Mouse (Mus musculus) cerebellum, adult (tissue): ENCODE data around the gene Eif4a2.
A peak's percentile ranks its signal among the peaks of the same experiment; 100 is the strongest.
"Not testable (repeated sequence)": the region's sequence is repeated elsewhere in the genome, so short reads cannot be mapped to it uniquely, and the experiment has no call there.

Experiments
- ATAC-seq: cut with Nextera tagmentation; 2 replicates; pipeline ENCODE4 v1.9.2; 2017; ENCODE audit warnings: mild to moderate bottlenecking, moderate library complexity, mixed read lengths; ENCODE audit not compliant: insufficient number of reproducible peaks, low FRiP score, low TSS enrichment

Eif4a2 gene

DNA sequence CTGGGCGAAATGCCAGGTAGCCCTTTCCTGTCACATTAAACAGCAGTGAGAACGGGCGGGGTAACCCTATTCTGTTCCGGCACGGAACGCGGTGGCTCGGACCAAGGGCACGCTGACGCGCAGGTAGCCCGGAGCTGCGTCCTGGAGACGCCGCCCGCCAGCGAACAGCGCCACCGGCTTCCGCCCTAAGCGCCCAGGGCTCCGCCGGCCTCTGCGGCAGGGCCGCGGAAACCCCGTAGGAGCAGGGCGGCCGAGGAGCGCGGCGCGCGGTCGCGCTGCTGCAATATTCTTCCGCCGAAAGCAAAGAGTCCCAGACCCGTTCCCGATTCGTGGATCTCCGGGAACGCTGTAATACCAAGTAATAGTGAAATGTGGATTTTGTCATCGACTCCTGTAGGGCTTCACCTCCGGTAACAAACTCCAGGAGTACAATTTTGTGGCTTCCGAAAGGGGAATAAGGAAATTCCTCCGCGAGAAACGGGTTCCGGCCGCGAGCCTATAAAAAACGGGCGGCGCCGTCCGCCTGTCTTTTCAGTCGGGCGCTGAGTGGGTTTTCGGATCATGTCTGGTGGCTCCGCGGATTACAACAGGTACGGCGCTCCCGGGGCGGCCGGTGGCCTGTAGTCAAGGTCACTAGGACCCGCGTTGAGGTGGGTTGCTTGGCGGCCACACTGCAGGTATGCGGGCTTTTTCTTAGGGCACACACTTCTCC lies at the start of gene Eif4a2:
TSS of gene Eif4a2 (plus strand) at position 214 of the 712 bp plus-strand sequence.
- ATAC-seq, result peak; percentile 96

DNA sequence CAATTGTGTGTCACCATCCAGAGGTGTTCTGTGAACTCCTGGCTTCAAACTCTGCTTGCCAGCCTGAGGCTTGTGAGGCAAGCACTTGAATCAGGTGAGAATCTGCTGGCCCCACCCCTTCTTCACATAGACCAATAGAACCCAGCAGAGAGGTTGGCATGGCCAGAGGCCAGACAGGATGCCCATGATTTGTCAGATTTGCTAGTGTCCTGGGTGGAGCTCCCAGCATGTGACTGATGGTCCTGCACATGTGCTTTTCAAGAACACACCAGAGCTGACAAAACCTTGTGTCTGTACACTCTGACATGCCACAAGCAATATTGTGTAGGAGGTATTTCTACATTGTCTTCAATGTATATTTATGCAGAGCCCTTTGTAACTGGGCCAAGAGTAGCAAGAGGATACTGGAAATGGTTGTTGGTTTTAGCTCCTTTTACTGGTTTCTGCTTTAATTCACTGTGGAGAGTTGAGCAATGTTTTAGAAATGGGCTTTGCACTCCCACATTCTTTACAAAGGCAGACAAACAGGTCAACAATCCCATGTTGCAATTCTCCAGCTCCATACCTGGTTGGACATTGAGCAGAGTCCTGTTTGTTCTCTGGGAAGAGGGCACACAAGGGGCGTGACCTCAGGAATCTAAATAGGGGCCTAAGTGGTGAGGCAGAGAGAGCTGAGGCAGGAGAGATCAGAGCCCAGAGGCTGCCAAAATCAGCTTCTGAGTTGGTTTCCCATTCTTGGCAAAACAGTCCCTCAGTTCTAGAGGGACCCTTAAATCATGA lies 49.4 kb upstream of the Eif4a2 start, which contains the start of gene Kng1:
TSS of gene Kng1 (plus strand) at position 198 of the 780 bp plus-strand sequence.
- ATAC-seq, result not testable (repeated sequence)

DNA sequence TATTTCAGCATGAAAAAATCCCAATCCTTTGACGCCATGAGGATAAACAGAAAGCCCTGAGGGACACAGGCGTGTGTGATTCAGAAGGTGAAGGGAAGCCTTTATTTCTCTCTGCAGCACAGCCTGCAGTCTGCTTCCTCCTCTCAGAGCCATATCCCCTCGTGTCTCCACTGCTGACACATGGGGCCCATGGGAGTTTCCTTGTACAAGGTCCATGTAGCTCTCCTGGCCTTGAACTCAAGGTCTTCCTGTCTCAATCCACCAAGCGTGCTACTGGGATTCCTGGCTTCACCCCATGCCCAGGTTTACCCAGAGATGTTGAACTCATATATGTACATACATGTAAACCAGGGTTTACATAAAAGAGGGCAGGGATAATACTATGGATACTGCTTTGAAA lies 47.6 kb upstream of the Eif4a2 start:
- not testable (repeated sequence) for ATAC-seq

DNA sequence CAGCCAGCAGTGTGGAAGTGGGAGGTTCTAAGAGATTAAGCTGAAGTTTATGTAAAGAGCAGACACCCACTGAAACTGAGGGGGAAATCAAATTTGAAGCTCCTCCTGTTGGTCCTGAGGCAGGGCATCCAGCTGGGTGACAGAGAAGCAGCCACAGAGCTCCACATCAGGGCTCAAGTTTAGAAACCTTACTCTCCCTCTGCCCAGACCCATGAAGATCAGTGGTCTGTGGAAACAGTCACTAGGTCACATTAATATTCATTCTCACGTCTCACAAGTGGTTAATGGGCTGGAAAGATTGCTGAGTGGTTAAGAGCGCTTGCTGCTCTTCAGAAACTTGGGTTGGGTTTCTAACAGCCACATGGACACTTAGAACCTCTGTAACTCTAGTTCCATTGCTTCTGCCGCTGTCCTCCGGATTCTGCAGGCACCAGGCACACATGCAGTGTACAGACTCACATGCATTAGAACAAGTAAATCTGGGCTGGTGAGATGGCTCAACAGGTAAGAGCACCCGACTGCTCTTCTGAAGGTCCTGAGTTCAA lies 46.4 kb upstream of the Eif4a2 start:
- not testable (repeated sequence) for ATAC-seq

DNA sequence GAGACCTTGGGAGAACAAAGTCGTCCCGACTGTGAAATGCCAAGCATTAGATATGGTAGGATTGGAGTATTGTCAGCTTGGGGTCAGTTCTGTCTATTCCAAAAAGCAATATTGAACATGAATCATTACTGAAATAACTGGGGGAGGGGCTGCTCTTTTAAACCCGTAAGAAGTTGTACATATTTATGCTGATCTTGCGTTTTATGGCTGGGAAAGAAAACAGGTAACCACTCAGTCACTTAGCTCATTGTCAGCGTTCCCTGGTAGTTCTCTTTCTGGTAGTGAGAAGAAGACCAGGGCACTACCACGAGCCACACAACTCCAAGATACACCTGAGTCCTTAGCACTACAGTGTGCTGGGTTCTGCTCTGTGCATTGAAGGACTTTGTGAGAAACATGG lies 29.7 kb upstream of the Eif4a2 start:
- ATAC-seq, result not testable (repeated sequence)

DNA sequence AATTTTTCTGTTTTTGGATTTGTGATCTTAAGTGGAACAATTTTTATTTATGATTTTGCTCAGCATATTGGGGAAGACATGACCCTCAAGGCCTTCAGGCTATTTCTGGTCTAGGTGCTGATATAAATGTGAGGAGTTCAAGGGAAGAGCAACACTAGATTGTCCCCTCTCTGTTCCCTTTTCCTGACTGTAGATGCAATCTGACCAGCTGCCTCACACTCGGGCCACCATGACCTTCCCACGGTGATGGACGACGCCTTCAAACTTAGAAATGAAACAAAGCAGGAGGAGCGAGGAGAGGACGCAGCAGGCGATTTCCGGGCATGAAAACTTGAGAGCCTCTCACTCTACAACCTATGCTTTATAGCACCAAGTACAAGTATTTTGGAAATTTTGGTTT lies 20.1 kb upstream of the Eif4a2 start:
- not testable (repeated sequence) for ATAC-seq

DNA sequence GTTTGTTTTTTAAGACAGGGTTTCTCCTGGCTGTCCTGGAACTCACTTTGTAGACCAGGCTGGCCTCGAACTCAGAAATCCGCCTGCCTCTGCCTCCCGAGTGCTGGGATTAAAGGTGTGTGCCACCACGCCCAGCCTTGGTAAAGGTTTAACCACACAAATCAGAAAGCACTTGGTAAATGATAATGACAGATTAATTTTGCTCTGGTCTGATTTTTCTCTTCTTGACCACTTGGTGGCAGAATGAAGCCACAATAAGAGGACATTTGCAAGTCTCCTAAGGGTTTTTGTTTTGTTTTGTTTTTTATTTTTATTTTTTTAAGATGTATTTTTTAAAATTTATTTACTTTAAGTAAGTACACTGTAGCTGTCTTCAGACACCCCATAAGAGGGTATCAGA lies 19.5 kb upstream of the Eif4a2 start:
- not testable (repeated sequence) for ATAC-seq

DNA sequence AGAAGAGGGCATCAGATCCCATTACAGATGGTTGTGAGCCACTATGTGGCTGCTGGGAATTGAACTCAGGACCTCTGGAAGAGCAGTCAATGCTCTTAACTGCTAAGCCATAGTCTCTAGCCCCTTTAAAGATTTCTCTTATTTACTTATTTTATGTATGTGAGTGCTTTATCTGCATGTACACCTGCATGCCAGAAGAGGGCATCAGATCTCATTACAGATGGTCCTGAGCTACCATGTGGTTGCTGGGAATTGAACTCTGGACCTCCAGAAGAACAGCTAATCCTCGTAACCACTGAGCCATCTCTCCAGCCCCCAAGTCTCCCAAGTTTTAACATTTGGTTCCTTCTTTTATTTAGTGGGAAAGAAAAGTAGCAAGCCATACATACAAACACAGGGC lies 18.8 kb upstream of the Eif4a2 start:
- ATAC-seq, result not testable (repeated sequence)

DNA sequence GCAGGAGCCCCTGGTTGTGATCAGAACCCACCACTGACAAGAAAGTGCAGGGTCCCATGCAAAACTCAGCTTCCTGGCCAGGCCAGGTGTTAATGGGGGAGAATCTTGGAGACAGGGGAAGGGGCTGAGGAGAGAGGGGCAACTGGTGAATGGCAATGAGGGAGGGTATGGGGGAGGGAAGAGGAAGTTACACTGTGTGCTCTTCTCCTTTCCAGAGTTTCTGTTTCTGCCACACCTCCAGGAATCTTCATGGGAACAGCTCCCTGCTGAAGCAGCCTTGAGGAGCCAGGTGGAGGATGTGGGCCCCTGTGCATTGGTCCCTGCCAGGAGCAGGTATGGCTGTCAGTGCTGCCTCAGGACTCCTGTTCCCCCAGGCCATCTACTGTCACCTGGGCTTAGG lies 15.9 kb upstream of the Eif4a2 start:
- not testable (repeated sequence) for ATAC-seq

DNA sequence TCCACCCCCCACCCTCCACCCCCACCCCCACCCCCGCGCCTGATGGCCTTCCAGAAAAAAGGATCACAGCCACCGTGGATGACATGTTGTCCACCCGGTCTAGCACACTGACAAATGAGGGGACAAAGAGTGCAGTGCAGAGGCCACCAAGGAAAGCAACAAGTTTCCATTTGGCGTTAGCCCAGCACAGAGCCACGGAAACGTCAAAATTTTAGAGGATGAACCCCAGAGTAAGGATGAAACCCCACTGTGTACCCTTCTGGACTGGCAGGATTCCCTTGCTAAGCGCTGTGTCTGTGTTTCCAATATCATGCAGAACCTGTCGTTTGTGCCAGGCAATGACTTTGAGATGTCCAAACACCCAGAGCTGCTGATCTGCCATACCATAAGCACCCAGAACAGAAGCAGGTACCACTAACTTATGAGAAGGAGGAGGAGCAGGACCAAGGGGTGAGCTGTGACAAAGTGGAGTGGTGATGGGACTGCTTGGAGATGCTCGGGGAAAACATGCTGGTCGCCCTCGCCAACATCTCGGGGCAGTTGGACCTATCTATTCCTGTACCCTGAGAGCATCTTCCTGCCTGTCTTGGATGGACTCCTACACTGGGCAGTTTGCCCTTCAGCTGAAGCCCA lies 13.8 kb upstream of the Eif4a2 start:
- no peak for ATAC-seq

DNA sequence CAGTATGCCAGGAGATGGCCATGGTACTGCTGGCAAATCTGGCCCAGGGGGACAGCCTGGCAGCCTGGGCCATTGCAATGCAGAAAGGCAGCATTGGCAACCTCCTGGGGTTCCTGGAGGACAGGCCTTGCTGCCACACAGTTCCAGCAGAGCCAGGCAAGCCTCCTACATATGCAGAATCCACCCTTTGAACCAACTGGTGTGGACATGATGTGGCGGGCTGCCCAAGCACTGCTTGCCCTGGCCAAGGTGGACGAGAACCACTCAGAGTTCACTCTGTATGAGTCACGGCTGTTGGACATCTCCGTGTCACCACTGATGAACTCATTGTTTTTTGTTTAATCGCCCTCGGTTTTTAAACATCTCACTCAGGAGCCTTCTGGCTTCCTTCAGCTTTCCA lies 13.1 kb upstream of the Eif4a2 start:
- ATAC-seq, result no peak

DNA sequence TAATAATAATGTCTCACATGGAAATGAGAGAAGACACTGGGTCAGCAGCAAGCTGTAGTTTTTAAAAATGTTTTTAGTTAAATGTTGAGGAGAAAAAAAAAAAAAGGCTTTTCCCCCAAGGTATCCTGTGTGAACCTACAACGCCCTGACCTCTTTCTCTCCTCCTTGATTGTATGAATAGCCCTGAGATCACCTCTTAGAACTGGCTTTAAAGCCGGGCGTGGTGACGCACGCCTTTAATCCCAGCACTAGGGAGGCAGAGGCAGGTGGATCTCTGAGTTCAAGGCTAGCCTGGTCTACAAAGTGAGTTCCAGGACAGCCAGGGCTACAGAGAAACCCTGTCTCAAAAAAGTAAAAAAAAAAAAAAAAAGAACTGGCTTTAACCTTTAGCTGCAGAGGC lies 11.7 kb upstream of the Eif4a2 start:
- not testable (repeated sequence) for ATAC-seq

DNA sequence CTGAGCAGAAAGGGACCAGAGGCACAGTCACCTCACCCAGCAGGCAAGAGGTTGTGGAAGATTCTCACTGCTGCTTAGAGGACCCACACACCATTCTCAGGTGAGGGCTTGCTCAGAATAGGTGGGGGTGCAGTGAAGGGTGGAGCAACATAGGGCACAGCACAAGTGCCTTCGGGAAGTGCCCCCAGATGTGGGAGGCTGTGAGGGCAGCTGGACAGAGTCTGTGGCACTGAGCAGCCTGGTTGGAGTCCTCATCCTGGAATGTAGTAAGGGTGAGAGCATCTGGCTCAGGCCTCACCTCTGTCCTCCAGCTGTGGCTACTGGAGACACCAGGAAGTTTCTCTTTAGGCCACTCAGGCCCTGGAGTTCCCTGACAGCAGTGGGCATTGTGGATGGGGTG lies 10.4 kb upstream of the Eif4a2 start:
- not testable (repeated sequence) for ATAC-seq

DNA sequence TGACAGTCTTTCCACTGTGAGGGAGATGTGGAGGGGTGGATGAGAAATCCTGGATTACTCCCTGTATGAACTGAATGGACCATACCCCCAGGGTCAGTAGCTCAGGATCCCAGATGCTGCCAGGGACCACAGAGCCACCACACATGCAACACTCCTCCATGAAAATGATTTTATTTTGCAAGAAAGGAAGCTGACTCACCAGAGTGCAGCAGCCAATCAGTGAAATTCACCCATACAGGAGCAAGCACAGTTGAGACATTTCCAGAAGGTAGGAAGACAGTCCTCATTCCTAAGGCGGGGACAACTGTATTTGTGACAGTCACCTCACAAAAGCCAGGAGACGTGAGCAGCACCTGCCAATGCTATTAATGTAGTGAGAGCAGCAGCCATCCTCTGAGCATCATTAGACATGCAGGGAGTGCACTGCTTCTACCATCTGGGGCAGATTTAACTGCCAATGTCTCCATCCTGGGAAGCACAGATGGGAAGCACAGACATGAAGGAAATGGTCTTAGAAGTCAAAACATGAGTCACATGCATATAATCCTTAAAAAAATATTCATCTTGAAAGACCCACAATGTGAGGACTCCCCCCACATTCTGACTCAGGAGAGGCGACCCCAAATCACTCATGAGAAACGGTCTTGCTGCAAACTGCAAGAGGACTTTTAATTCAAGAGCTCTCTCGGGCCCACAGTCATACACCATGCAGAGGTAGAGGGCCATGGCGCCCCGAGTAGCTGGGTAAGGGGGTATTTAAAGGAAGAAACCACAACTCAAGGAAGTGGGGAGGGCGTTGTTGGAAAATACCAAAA lies 9.7 kb upstream of the Eif4a2 start:
- not testable (repeated sequence) for ATAC-seq

DNA sequence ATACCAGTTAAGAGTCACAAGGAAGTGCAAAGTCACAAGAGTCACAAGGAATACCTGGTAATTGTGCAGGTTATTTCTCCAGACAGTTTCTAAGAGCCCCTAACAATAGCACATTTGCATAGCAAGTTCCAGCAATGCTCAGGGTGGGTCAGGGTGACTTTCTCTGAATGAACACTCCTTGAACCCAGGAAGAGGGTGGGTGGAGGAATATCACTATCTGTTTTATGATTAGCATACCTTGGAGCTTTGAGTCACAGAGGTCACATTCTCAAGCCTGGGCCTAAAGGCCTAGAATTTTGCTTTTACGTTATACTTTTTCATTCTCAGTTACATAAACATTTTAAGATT lies 9.2 kb upstream of the Eif4a2 start:
- ATAC-seq, result not testable (repeated sequence)

DNA sequence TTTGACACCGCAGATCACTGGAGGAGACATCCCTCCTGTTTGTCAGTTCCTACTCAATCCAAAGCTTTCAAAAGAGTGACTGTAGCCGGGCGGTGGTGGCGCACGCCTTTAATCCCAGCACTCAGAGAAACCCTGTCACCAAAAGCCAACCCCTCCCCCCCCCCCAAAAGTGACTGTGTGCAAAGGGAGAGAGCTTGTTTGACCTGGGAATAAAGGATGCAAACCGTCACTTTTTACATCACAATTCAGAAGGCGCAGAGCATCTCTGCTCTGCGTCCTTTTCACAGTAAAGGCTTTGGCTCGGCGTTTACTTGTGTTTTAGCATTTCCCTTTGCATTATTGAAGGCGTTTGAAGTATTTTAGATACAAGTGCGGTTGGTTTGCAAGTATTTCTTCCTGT lies 7.6 kb upstream of the Eif4a2 start:
- ATAC-seq, result no peak

DNA sequence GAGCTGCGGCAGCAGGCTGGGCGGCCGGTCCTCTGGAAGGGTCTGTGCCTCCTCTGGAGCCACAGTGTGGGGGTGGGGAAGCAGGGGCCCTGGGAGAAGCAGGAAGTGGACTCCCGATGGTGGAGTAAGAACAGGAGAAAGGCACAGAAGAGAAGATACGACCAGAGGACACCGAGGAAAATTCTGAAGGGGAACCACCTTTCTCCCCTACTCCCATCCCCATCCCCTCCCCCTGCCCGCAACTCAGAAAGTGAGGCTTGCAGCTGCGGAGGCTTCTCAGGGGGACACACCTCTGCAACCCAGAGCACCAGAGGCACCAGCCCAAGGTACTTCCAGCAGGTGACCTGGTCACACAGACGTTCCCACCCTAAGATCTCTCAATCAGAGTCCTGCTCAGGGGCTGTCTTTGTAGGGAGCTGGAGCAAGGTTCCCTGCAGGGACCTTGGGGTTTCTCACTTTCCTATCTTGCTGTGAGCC lies 7.1 kb upstream of the Eif4a2 start:
- ATAC-seq, result no peak

DNA sequence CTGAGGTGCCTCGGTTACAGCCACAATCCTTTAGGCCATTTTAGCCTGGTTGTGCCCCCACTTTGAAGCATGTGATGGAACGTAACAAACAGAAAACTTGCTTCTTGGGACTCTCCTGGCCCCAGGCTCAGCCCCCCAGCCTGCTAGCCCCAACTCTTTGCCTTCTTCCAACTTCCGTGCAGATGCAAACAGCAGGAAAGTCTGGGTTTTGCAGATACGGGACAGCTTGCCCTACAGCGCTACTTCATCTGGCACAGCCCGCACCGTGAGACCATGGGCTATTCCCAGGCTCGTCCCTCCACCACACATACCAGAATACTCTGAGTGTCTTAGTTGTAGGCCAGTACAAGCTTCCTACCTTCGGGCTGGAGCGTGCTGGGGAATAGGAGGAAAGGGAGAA lies 6.6 kb upstream of the Eif4a2 start:
- no peak for ATAC-seq

DNA sequence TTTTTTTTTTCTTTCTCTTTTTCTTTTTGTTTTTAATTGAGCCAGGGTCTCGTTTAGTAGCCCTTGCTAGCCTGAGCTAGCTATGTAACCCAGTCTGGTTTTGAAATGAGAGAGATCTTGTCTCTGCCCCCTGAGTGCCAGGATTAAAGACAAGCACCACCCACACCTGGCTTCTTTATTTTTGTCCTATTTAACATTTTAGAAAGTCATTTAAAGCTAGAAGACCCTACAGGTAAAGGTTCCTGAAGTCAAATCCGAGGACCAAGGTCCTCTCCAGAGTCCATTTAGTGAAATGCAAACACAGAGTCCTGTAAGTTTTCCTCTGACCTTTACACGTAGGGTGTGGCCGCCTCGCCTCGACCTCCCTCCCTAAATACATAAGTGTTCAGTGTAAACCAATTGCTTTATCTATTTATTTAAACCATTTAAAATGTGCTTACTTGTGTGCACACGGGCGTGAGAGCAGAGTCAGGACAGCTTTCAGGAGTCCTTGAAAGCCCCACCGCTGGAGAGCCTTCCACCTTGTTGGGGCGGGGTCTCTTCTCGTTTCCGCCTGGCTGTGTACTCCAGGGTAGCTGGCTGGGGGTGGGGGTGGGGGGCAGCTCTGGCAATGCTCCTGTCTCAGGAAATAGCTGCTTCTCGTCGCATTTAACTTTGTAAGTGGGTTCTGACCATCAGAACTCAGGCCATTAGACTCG lies 4.8 kb upstream of the Eif4a2 start:
- no peak for ATAC-seq
